Mouse (Mus musculus) induced T-regulatory cell, adult 2 months (primary cell): ENCODE measurements around the gene Lmo3.

Experiments
- DNase-seq: peaks from one replicate; pipeline ENCODE4 v3.0.0-alpha.2; 2012; ENCODE audit warnings: low read depth

Gene Lmo3

GRCm38 (mm10) chr6:138581734-138582505 lies at the start of gene Lmo3:
Gene Lmo3 (minus strand): TSS chr6:138581968.
- DNase-seq: no peak

GRCm38 (mm10) chr6:138620786-138621185 lies 39.0 kb upstream of the Lmo3 start:
- DNase-seq: no peak

- no peak for DNase-seq
Observed at GRCm38 (mm10) chr6:138618396-138618795, 36.6 kb upstream of the Lmo3 start.

- no peak for DNase-seq
Observed at GRCm38 (mm10) chr6:138597016-138597415, 15.2 kb upstream of the Lmo3 start.

GRCm38 (mm10) chr6:138595991-138596698 lies 14.4 kb upstream of the Lmo3 start:
- DNase-seq: no peak

- DNase-seq: no peak
Observed at GRCm38 (mm10) chr6:138583314-138583713, 1.5 kb upstream of the Lmo3 start.

- DNase-seq: no peak
Observed at GRCm38 (mm10) chr6:138582506-138583000, 785 bp upstream of the Lmo3 start.

GRCm38 (mm10) chr6:138580491-138581076 lies 1.2 kb downstream of the Lmo3 start:
- DNase-seq: no peak

GRCm38 (mm10) chr6:138563416-138563815 lies 18.4 kb downstream of the Lmo3 start:
- no peak for DNase-seq

GRCm38 (mm10) chr6:138552144-138552543 lies 29.6 kb downstream of the Lmo3 start:
- DNase-seq: no peak

GRCm38 (mm10) chr6:138534879-138535278 lies 46.9 kb downstream of the Lmo3 start:
- DNase-seq: no peak

GRCm38 (mm10) chr6:138506642-138507041 lies 75.1 kb downstream of the Lmo3 start:
- DNase-seq: no peak

- no peak for DNase-seq
Observed at GRCm38 (mm10) chr6:138503946-138504345, 77.8 kb downstream of the Lmo3 start.

GRCm38 (mm10) chr6:138482834-138483233 lies 98.9 kb downstream of the Lmo3 start:
- no peak for DNase-seq

- no peak for DNase-seq
Observed at GRCm38 (mm10) chr6:138477611-138478010, 104.2 kb downstream of the Lmo3 start.

GRCm38 (mm10) chr6:138469204-138469603 lies 112.6 kb downstream of the Lmo3 start:
- DNase-seq: no peak

- no peak for DNase-seq
Observed at GRCm38 (mm10) chr6:138444515-138445048, 137.2 kb downstream of the Lmo3 start.

GRCm38 (mm10) chr6:138437351-138437750 lies 144.4 kb downstream of the Lmo3 start:
- no peak for DNase-seq

- DNase-seq: no peak
Observed at GRCm38 (mm10) chr6:138436813-138437212, 145.0 kb downstream of the Lmo3 start.

GRCm38 (mm10) chr6:138427394-138427793 lies 154.4 kb downstream of the Lmo3 start:
- DNase-seq: no peak

GRCm38 (mm10) chr6:138426894-138427293 lies 154.9 kb downstream of the Lmo3 start:
- no peak for DNase-seq

GRCm38 (mm10) chr6:138424514-138425225 lies 157.1 kb downstream of the Lmo3 start:
- no peak for DNase-seq
